Mouse (Mus musculus) heart, postnatal 25 days (tissue): ENCODE results near the gene Ctdsp2. TPM values are rescaled to one million over a fixed set of nuclear protein-coding genes. Genes with fewer than 3 reads are reported as not detected.

Source experiments
- DNase-seq: peaks from one replicate; pipeline ENCODE4 v3.0.0; 2022; ENCODE audit warnings: low spot score
- intact Hi-C: fragments of 180-260 bp; cut with DNase I; formaldehyde crosslinking; loops from one replicate; pipeline ENCODE4 v1.15.1; 2025
- total RNA-seq, 2 experiments: library from RNA; stranded (reverse); gene quantifications; 2 replicates each; pipeline ENCODE4 v1.2.3; 2021

Ctdsp2 gene
- total RNA-seq, 2 experiments from 2014 or later = 104 to 110 TPM

- peak; percentile 62 for DNase-seq
- intact Hi-C loops = no loop called here
Measured at GRCm38 (mm10) chr10:126961757-126962156, 16.8 kb upstream of the Ctdsp2 start.

- intact Hi-C loops = no loop called here
- peak; percentile 74 for DNase-seq
Measured at GRCm38 (mm10) chr10:126962271-126962965, 16.1 kb upstream of the Ctdsp2 start.

- no peak for DNase-seq
- intact Hi-C loops = no loop called here
Measured at GRCm38 (mm10) chr10:126962966-126963330, 15.6 kb upstream of the Ctdsp2 start.

- intact Hi-C loops = no loop called here
- no peak for DNase-seq
Measured at GRCm38 (mm10) chr10:126963821-126964220, 14.7 kb upstream of the Ctdsp2 start.

- intact Hi-C loops = loop anchor here (2.0 kb wide), 1 partner anchor 15 kb away; no protein-coding TSS in a partner anchor
- DNase-seq = no peak
Measured at GRCm38 (mm10) chr10:126971363-126972050, 7.0 kb upstream of the Ctdsp2 start.

GRCm38 (mm10) chr10:126972051-126972725 lies 6.3 kb upstream of the Ctdsp2 start:
- intact Hi-C loops = loop anchor here (2.0 kb wide), 1 partner anchor 15 kb away; no protein-coding TSS in a partner anchor
- DNase-seq = peak; percentile 54

- intact Hi-C loops = loop anchor here (2.0 kb wide), 1 partner anchor 16 kb away; no protein-coding TSS in a partner anchor
- DNase-seq = no peak
Measured at GRCm38 (mm10) chr10:126972988-126973387, 5.5 kb upstream of the Ctdsp2 start.

- intact Hi-C loops = no loop called here
- no peak for DNase-seq
Measured at GRCm38 (mm10) chr10:126975706-126976105, 2.8 kb upstream of the Ctdsp2 start.

GRCm38 (mm10) chr10:126977076-126977475 lies 1.4 kb upstream of the Ctdsp2 start:
- no peak for DNase-seq
- intact Hi-C loops = no loop called here

GRCm38 (mm10) chr10:126979121-126979635 lies 661 bp downstream of the Ctdsp2 start:
- peak; percentile 48 for DNase-seq
- intact Hi-C loops = no loop called here

GRCm38 (mm10) chr10:126979636-126980151 lies 1.2 kb downstream of the Ctdsp2 start:
- intact Hi-C loops = no loop called here
- DNase-seq = no peak

GRCm38 (mm10) chr10:126980221-126980932 lies 1.9 kb downstream of the Ctdsp2 start:
- intact Hi-C loops = no loop called here
- DNase-seq = no peak

GRCm38 (mm10) chr10:126980933-126981530 lies 2.5 kb downstream of the Ctdsp2 start:
- intact Hi-C loops = no loop called here
- no peak for DNase-seq

- no peak for DNase-seq
- intact Hi-C loops = no loop called here
Measured at GRCm38 (mm10) chr10:126981746-126982145, 3.2 kb downstream of the Ctdsp2 start.

GRCm38 (mm10) chr10:126983193-126983725 lies 4.7 kb downstream of the Ctdsp2 start:
- no peak for DNase-seq
- intact Hi-C loops = no loop called here

- intact Hi-C loops = no loop called here
- DNase-seq = no peak
Measured at GRCm38 (mm10) chr10:126984189-126985004, 5.9 kb downstream of the Ctdsp2 start.

- intact Hi-C loops = no loop called here
- DNase-seq = no peak
Measured at GRCm38 (mm10) chr10:126985127-126985526, 6.6 kb downstream of the Ctdsp2 start.

GRCm38 (mm10) chr10:126985579-126985978 lies 7.1 kb downstream of the Ctdsp2 start:
- intact Hi-C loops = no loop called here
- DNase-seq = no peak
